Mouse (Mus musculus) megakaryocyte, embryonic 14.5 days (primary cell): ENCODE measurements around the gene Asap2. TPM values are rescaled to one million over a fixed set of nuclear protein-coding genes. Genes with fewer than 3 reads are reported as not detected.

ENCODE experiments used
- H3K27me3 ChIP-seq: replicated peaks from 2 replicates; pipeline ENCODE3; 2012; ENCODE audit warnings: inconsistent platforms
- H3K36me3 ChIP-seq: replicated peaks from 2 replicates; pipeline ENCODE3; 2012; ENCODE audit warnings: low read length, inconsistent platforms, mixed read lengths
- H3K4me1 ChIP-seq: 2 replicates; pipeline ENCODE4 v1.6.1; 2012; ENCODE audit warnings: inconsistent platforms
- H3K4me3 ChIP-seq: replicated peaks from 2 replicates; pipeline ENCODE3; 2012; ENCODE audit warnings: moderate library complexity, mild to moderate bottlenecking, inconsistent platforms
- H3K9me3 ChIP-seq: 2 replicates; pipeline ENCODE4 v1.6.1; 2012; ENCODE audit warnings: inconsistent platforms
- FLI1 ChIP-seq: IDR thresholded peaks from 2 replicates; pipeline ENCODE4 v1.6.1; 2012; ENCODE audit warnings: low read length, inconsistent platforms, mixed read lengths
- GATA1 ChIP-seq: IDR thresholded peaks from 3 replicates; pipeline ENCODE4 v1.6.1; 2012; ENCODE audit warnings: mixed read lengths, low read length, inconsistent platforms, borderline replicate concordance
- polyA plus RNA-seq: library from polyadenylated mRNA; stranded (reverse); fragments of >175 nt; gene quantifications from 2 replicates; pipeline ENCODE4 v1.2.3, GENCODE M21; 2012; ENCODE audit warnings: low replicate concordance; ENCODE audit not compliant: insufficient read depth

Asap2 gene
- polyA plus RNA-seq, 1 experiment = 26.1 TPM

GRCm38 (mm10) chr12:21112453-21112857 lies 122.2 kb downstream of the Asap2 start:
- H3K4me1 ChIP-seq = peaks cover 29% of the 10 kb centered on the region
- no peaks in the 10 kb centered on the region for H3K36me3 ChIP-seq
- H3K4me3 ChIP-seq = peak overlapping the region; percentile 94
- no peaks in the 10 kb centered on the region for H3K27me3 ChIP-seq
- H3K9me3 ChIP-seq = no peaks in the 10 kb centered on the region
- TF ChIP-seq FLI1 (no peak), GATA1 (no peak)

- H3K27me3 ChIP-seq = no peaks in the 10 kb centered on the region
- H3K9me3 ChIP-seq = no peaks in the 10 kb centered on the region
- TF ChIP-seq GATA1 (no peak), FLI1 (no peak)
- peaks cover 82% of the 10 kb centered on the region for H3K4me1 ChIP-seq
- no peak overlapping the region for H3K4me3 ChIP-seq
- peaks cover 19% of the 10 kb centered on the region for H3K36me3 ChIP-seq
These were observed 129.2 kb downstream of the Asap2 start for GRCm38 (mm10) chr12:21119446-21119845.

GRCm38 (mm10) chr12:21122818-21123217 lies 132.6 kb downstream of the Asap2 start:
- no peak for TF ChIP-seq GATA1
- no peak for TF ChIP-seq FLI1
- Histone ChIP-seq H3K27me3 (no peaks in the 10 kb centered on the region), H3K4me3 (no peak overlapping the region), H3K36me3 (peaks cover 21% of the 10 kb centered on the region), H3K9me3 (no peaks in the 10 kb centered on the region), H3K4me1 (peaks cover 95% of the 10 kb centered on the region)

GRCm38 (mm10) chr12:21123647-21124046 lies 133.4 kb downstream of the Asap2 start:
- H3K36me3 ChIP-seq = peaks cover 17% of the 10 kb centered on the region
- H3K4me1 ChIP-seq = peaks cover 97% of the 10 kb centered on the region
- no peak overlapping the region for H3K4me3 ChIP-seq
- no peaks in the 10 kb centered on the region for H3K9me3 ChIP-seq
- no peak for TF ChIP-seq FLI1
- no peak for TF ChIP-seq GATA1
- no peaks in the 10 kb centered on the region for H3K27me3 ChIP-seq

GRCm38 (mm10) chr12:21125675-21126470 lies 135.6 kb downstream of the Asap2 start:
- TF ChIP-seq GATA1 (no peak), FLI1 (no peak)
- H3K36me3 ChIP-seq = peaks cover 3% of the 10 kb centered on the region
- H3K9me3 ChIP-seq = no peaks in the 10 kb centered on the region
- peaks cover 100% of the 10 kb centered on the region for H3K4me1 ChIP-seq
- H3K4me3 ChIP-seq = peak overlapping the region; percentile 60
- H3K27me3 ChIP-seq = no peaks in the 10 kb centered on the region

GRCm38 (mm10) chr12:21126516-21126915 lies 136.3 kb downstream of the Asap2 start:
- TF ChIP-seq FLI1 = no peak
- TF ChIP-seq GATA1 = no peak
- Histone ChIP-seq H3K4me3 (peak overlapping the region; percentile 60), H3K4me1 (peaks cover 100% of the 10 kb centered on the region), H3K9me3 (no peaks in the 10 kb centered on the region), H3K36me3 (peaks cover 2% of the 10 kb centered on the region), H3K27me3 (no peaks in the 10 kb centered on the region)

- H3K4me3 ChIP-seq = peak overlapping the region; percentile 84
- peaks cover 100% of the 10 kb centered on the region for H3K4me1 ChIP-seq
- TF ChIP-seq GATA1 (no peak), FLI1 (no peak)
- no peaks in the 10 kb centered on the region for H3K27me3 ChIP-seq
- peaks cover 11% of the 10 kb centered on the region for H3K36me3 ChIP-seq
- no peaks in the 10 kb centered on the region for H3K9me3 ChIP-seq
These were observed 138.9 kb downstream of the Asap2 start for GRCm38 (mm10) chr12:21128930-21129869.

- TF ChIP-seq GATA1 (peak; percentile 84; the same call in 1 of the 3 replicates), FLI1 (no peak)
- H3K4me1 ChIP-seq = peaks cover 100% of the 10 kb centered on the region
- H3K9me3 ChIP-seq = no peaks in the 10 kb centered on the region
These were observed 140.1 kb downstream of the Asap2 start for GRCm38 (mm10) chr12:21130274-21130823.

GRCm38 (mm10) chr12:21132537-21132936 lies 142.3 kb downstream of the Asap2 start:
- TF ChIP-seq GATA1 = no peak
- no peak for TF ChIP-seq FLI1
- Histone ChIP-seq H3K36me3 (peaks cover 19% of the 10 kb centered on the region), H3K9me3 (no peaks in the 10 kb centered on the region), H3K27me3 (no peaks in the 10 kb centered on the region), H3K4me3 (peak overlapping the region; percentile 25), H3K4me1 (peaks cover 100% of the 10 kb centered on the region)

More at GRCm38 (mm10) chr12:21130274-21130823, 140.1 kb downstream of the Asap2 start:
- no peaks in the 10 kb centered on the region for H3K27me3 ChIP-seq
- H3K36me3 ChIP-seq = peaks cover 11% of the 10 kb centered on the region
- peak overlapping the region; percentile 83 for H3K4me3 ChIP-seq
